Mouse (Mus musculus) left cerebral cortex, adult 11 months (tissue): ENCODE data around the gene Catsper4.
"Not testable (repeated sequence)": the region's sequence is repeated elsewhere in the genome, so short reads cannot be mapped to it uniquely, and the experiment has no call there.

Experiments
- DNase-seq: peaks from one replicate; pipeline ENCODE4 v3.0.0; 2022; ENCODE audit warnings: low spot score

The Catsper4 gene

GRCm38 (mm10) chr4:134227194-134227593 lies at the start of gene Catsper4:
TSS of gene Catsper4 (minus strand) at chr4:134227383.
- no peak for DNase-seq

- DNase-seq: no peak
These were observed 46.5 kb upstream of the Catsper4 start for GRCm38 (mm10) chr4:134273417-134274345.

GRCm38 (mm10) chr4:134272731-134273416 lies 45.7 kb upstream of the Catsper4 start:
- DNase-seq: no peak

GRCm38 (mm10) chr4:134271979-134272378 lies 44.8 kb upstream of the Catsper4 start:
- no peak for DNase-seq

- DNase-seq: not testable (repeated sequence)
These were observed 42.4 kb upstream of the Catsper4 start for GRCm38 (mm10) chr4:134269622-134270021.

- no peak for DNase-seq
These were observed 41.0 kb upstream of the Catsper4 start for GRCm38 (mm10) chr4:134268102-134268655.

- no peak for DNase-seq
These were observed 38.8 kb upstream of the Catsper4 start for GRCm38 (mm10) chr4:134265860-134266585.

GRCm38 (mm10) chr4:134263191-134263590 lies 36.0 kb upstream of the Catsper4 start:
- DNase-seq: no peak

- no peak for DNase-seq
These were observed 31.2 kb upstream of the Catsper4 start for GRCm38 (mm10) chr4:134258354-134258753.

GRCm38 (mm10) chr4:134257198-134258009 lies 30.2 kb upstream of the Catsper4 start:
- no peak for DNase-seq

GRCm38 (mm10) chr4:134256407-134257197 lies 29.4 kb upstream of the Catsper4 start:
- DNase-seq: no peak

- no peak for DNase-seq
These were observed 28.7 kb upstream of the Catsper4 start for GRCm38 (mm10) chr4:134255854-134256253.

- DNase-seq: no peak
These were observed 27.7 kb upstream of the Catsper4 start for GRCm38 (mm10) chr4:134254835-134255234.

GRCm38 (mm10) chr4:134253722-134254324 lies 26.6 kb upstream of the Catsper4 start, which contains the start of gene Grrp1:
TSS of gene Grrp1 (minus strand) at chr4:134254106.
- no peak for DNase-seq

- no peak for DNase-seq
These were observed 25.9 kb upstream of the Catsper4 start for GRCm38 (mm10) chr4:134252911-134253721.

GRCm38 (mm10) chr4:134252131-134252910 lies 25.1 kb upstream of the Catsper4 start:
- no peak for DNase-seq

GRCm38 (mm10) chr4:134251241-134252130 lies 24.3 kb upstream of the Catsper4 start:
- DNase-seq: no peak
